ENCODE assay signal across 9 mouse cellular contexts in genomic region chr2:152729013-152729635, GRCm38 (mm10). TPM values are rescaled to one million over a fixed set of nuclear protein-coding genes. Genes with fewer than 3 reads are reported as not detected.
DNase-seq lines count a peak whose midpoint lies in the region; ATAC-seq and TF ChIP-seq lines count a peak whose summit lies in the region.
"Had no signal": no experiment of that assay in that cellular context is flagged by ENCODE, and none has a peak within 500 bp of the region (broad histone marks: within the 10 kb centered on the region; RNA-seq: fewer than 3 reads in every experiment).

No protein-coding gene starts in this region.

- ATAC-seq in lung, postnatal 0 days = peak; percentile 31
- ATAC-seq in heart, embryonic 16.5 days (replicated peaks; ENCODE audit: extremely low read depth, insufficient read depth, low FRiP score) = no peak; the same call in 1 of the 2 replicates
- ATAC-seq in stomach, embryonic 15.5 days (ENCODE audit: insufficient read depth, low FRiP score, low read depth) = 0 out of 2 replicates have a peak, but pooled peaks have one; percentile 4
- no peak for ATAC-seq in erythroid progenitor cell, adult 5-6 weeks (replicated peaks; ENCODE audit: low FRiP score, poor library complexity, severe bottlenecking)
- ATAC-seq: forebrain, embryonic 16.5 days had no signal

- TF ChIP-seq EP300 in lung, postnatal 0 days (IDR thresholded peaks at IDR 0.05) = peak; percentile 59

- H3K27me3 ChIP-seq in lung, postnatal 0 days (replicated peaks; ENCODE audit: insufficient read depth, low read length) = no peaks in the 10 kb centered on the region
- no peaks in the 10 kb centered on the region for H3K27me3 ChIP-seq in heart, embryonic 16.5 days (ENCODE audit: control insufficient read depth, insufficient read depth, low read length)
- H3K27me3 ChIP-seq in stomach, embryonic 15.5 days (replicated peaks) = no peaks in the 10 kb centered on the region

- H3K27ac ChIP-seq in lung, postnatal 0 days (ENCODE audit: low read length) = peak overlapping the region; percentile 86
- peak overlapping the region; percentile 85 for H3K27ac ChIP-seq in heart, embryonic 16.5 days (ENCODE audit: low read length)
- peak overlapping the region; percentile 90 for H3K27ac ChIP-seq in stomach, embryonic 15.5 days

- peak; percentile 73 for DNase-seq in lung, postnatal 0 days (ENCODE audit: low spot score)
- DNase-seq in lung, postnatal 14 days = no peak
- peak; percentile 69 to 87 for DNase-seq in kidney, postnatal 25 days
- no peak for DNase-seq in urinary bladder, adult 2 months (ENCODE audit: low spot score)
- DNase-seq in layer of hippocampus, adult 11-12 months (ENCODE audit: low spot score) = no peak

- no peak overlapping the region for H3K4me2 ChIP-seq in lung, postnatal 0 days (replicated peaks; ENCODE audit: low read depth, low read length)
- H3K4me2 ChIP-seq in heart, embryonic 16.5 days (ENCODE audit: low read depth, low read length) = peak overlapping the region; percentile 17
- H3K4me2 ChIP-seq in stomach, embryonic 15.5 days = peak overlapping the region; percentile 33; the same call in 1 of the 2 replicates

- no peaks in the 10 kb centered on the region for H3K9me3 ChIP-seq in lung, postnatal 0 days (ENCODE audit: low read length)
- no peaks in the 10 kb centered on the region for H3K9me3 ChIP-seq in heart, embryonic 16.5 days (replicated peaks; ENCODE audit: control insufficient read depth, low read length)
- H3K9me3 ChIP-seq in stomach, embryonic 15.5 days = no peaks in the 10 kb centered on the region

- no peak overlapping the region for H3K9ac ChIP-seq in lung, postnatal 0 days (replicated peaks; ENCODE audit: low read depth)
- peak overlapping the region; percentile 49; the same call in 1 of the 2 replicates for H3K9ac ChIP-seq in heart, embryonic 16.5 days (ENCODE audit: low read length)
- no peak overlapping the region for H3K9ac ChIP-seq in stomach, embryonic 15.5 days

- H3K4me3 ChIP-seq in lung, postnatal 0 days (ENCODE audit: low read depth, low read length) = no peak overlapping the region
- no peak overlapping the region for H3K4me3 ChIP-seq in heart, embryonic 16.5 days (ENCODE audit: low read length)
- H3K4me3 ChIP-seq in stomach, embryonic 15.5 days (replicated peaks) = no peak overlapping the region

- TF ChIP-seq CTCF in lung, postnatal 0 days (IDR thresholded peaks at IDR 0.05) = no peak

- 23% methylated on average over 8 of the region's 8 CpGs for WGBS in lung, postnatal 0 days
- WGBS in heart, embryonic 16.5 days = 42% methylated on average over 8 of the region's 8 CpGs
- 34% methylated on average over 8 of the region's 8 CpGs for whole genome bisulfite sequencing in stomach, embryonic 15.5 days

- peaks cover 34% of the 10 kb centered on the region; the same call in 1 of the 2 replicates for H3K4me1 ChIP-seq in lung, postnatal 0 days (ENCODE audit: insufficient read depth, low read depth, low read length)
- peaks cover 30% of the 10 kb centered on the region for H3K4me1 ChIP-seq in heart, embryonic 16.5 days (ENCODE audit: control insufficient read depth, insufficient read depth, low read length)
- peaks cover 45% of the 10 kb centered on the region for H3K4me1 ChIP-seq in stomach, embryonic 15.5 days

- no peaks in the 10 kb centered on the region for H3K36me3 ChIP-seq in lung, postnatal 0 days (ENCODE audit: insufficient read depth, low read length)
- H3K36me3 ChIP-seq in heart, embryonic 16.5 days (ENCODE audit: control insufficient read depth, insufficient read depth) = no peaks in the 10 kb centered on the region
- no peaks in the 10 kb centered on the region for H3K36me3 ChIP-seq in stomach, embryonic 15.5 days

RNA-seq across cellular contexts. Expression of gene Id1, which starts 6.9 kb away (rescaled TPM):
- polyA plus RNA-seq in lung, postnatal 0 days (2015; fragmentation: Nextera tagmentation; extraction: Ambion mirVana) = 214 and 218 TPM in 2 replicates
- 56.3 and 64.5 TPM in 2 replicates for polyA plus RNA-seq in heart, embryonic 16.5 days (2015; fragmentation: Nextera tagmentation; extraction: Ambion mirVana)
- polyA plus RNA-seq in stomach, embryonic 15.5 days (2015; fragmentation: Nextera tagmentation; extraction: Ambion mirVana) = 117 and 138 TPM in 2 replicates
- 1.3 and 17.3 TPM in 2 replicates for total RNA-seq in erythroid progenitor cell, adult 5-6 weeks (2015; ENCODE audit: low replicate concordance)
- total RNA-seq in erythroid progenitor cell, adult 5-6 weeks (2017; ENCODE audit: low replicate concordance) = 1.6 and 2.6 TPM in 2 replicates
- 416 and 633 TPM in 2 replicates for polyA plus RNA-seq in urinary bladder, adult 2 months (2012; rRNA removed)

RNA-seq across cellular contexts. Expression of gene Cox4i2, which starts 24.8 kb away (rescaled TPM):
- polyA plus RNA-seq in lung, postnatal 0 days (2015; fragmentation: Nextera tagmentation; extraction: Ambion mirVana) = 204 and 228 TPM in 2 replicates
- 26.7 and 30.9 TPM in 2 replicates for polyA plus RNA-seq in heart, embryonic 16.5 days (2015; fragmentation: Nextera tagmentation; extraction: Ambion mirVana)
- polyA plus RNA-seq in stomach, embryonic 15.5 days (2015; fragmentation: Nextera tagmentation; extraction: Ambion mirVana) = 19.0 and 19.5 TPM in 2 replicates
- total RNA-seq in erythroid progenitor cell, adult 5-6 weeks (2015; ENCODE audit: low replicate concordance) = 1.8 TPM in 1 of 2 replicates, not detected in the other
- not detected in 2 replicates for total RNA-seq in erythroid progenitor cell, adult 5-6 weeks (2017; ENCODE audit: low replicate concordance)
- 9.6 and 10.0 TPM in 2 replicates for polyA plus RNA-seq in urinary bladder, adult 2 months (2012; rRNA removed)

RNA-seq across cellular contexts. Expression of gene Mcts2, which starts 42.3 kb away (rescaled TPM):
- 19.4 and 20.8 TPM in 2 replicates for polyA plus RNA-seq in lung, postnatal 0 days (2015; fragmentation: Nextera tagmentation; extraction: Ambion mirVana)
- polyA plus RNA-seq in heart, embryonic 16.5 days (2015; fragmentation: Nextera tagmentation; extraction: Ambion mirVana) = 18.9 and 19.2 TPM in 2 replicates
- 23.1 and 26.7 TPM in 2 replicates for polyA plus RNA-seq in stomach, embryonic 15.5 days (2015; fragmentation: Nextera tagmentation; extraction: Ambion mirVana)
- not detected in 2 replicates for total RNA-seq in erythroid progenitor cell, adult 5-6 weeks (2015; ENCODE audit: low replicate concordance)
- 1.7 TPM in 1 of 2 replicates, not detected in the other for total RNA-seq in erythroid progenitor cell, adult 5-6 weeks (2017; ENCODE audit: low replicate concordance)
- 17.1 and 17.8 TPM in 2 replicates for polyA plus RNA-seq in urinary bladder, adult 2 months (2012; rRNA removed)

RNA-seq across cellular contexts. Expression of gene H13, which starts 59.9 kb away (rescaled TPM):
- 110 and 127 TPM in 2 replicates for polyA plus RNA-seq in lung, postnatal 0 days (2015; fragmentation: Nextera tagmentation; extraction: Ambion mirVana)
- polyA plus RNA-seq in heart, embryonic 16.5 days (2015; fragmentation: Nextera tagmentation; extraction: Ambion mirVana) = 76.4 and 81.7 TPM in 2 replicates
- 122 and 135 TPM in 2 replicates for polyA plus RNA-seq in stomach, embryonic 15.5 days (2015; fragmentation: Nextera tagmentation; extraction: Ambion mirVana)
- total RNA-seq in erythroid progenitor cell, adult 5-6 weeks (2015; ENCODE audit: low replicate concordance) = 17.7 and 24.7 TPM in 2 replicates
- 11.6 and 13.2 TPM in 2 replicates for total RNA-seq in erythroid progenitor cell, adult 5-6 weeks (2017; ENCODE audit: low replicate concordance)
- 64.3 and 67.2 TPM in 2 replicates for polyA plus RNA-seq in urinary bladder, adult 2 months (2012; rRNA removed)

Comparison
In these comparisons a context has a peak if more than half of its experiments do, and no peak if none do; other contexts are left out.
1. DNase-seq: peak in lung, postnatal 0 days (single experiment) and kidney, postnatal 25 days (2 of 2); none in lung, postnatal 14 days (single experiment), urinary bladder, adult 2 months (single experiment) and layer of hippocampus, adult 11-12 months (single experiment).
2. ATAC-seq: peak in lung, postnatal 0 days (single experiment) and stomach, embryonic 15.5 days (single experiment); none in heart, embryonic 16.5 days (single experiment) and erythroid progenitor cell, adult 5-6 weeks (single experiment).
3. Peak in every context shown above with its lines, with median percentiles within 50 percentile points of each other: H3K27ac ChIP-seq.